Comparison of ENCODE assay signal across 24 mouse cellular contexts in genomic region chr8:46220566-46220965, GRCm38 (mm10). TPM values are rescaled to one million over a fixed set of nuclear protein-coding genes. Genes with fewer than 3 reads are reported as not detected.
A peak's percentile ranks its signal among the peaks of the same experiment; 100 is the strongest.
DNase-seq lines count a peak whose midpoint lies in the region; ATAC-seq lines count a peak whose summit lies in the region.
"Had no signal": no experiment of that assay in that cellular context is flagged by ENCODE, and none has a peak within 500 bp of the region (broad histone marks: within the 10 kb centered on the region; RNA-seq: fewer than 3 reads in every experiment).

No protein-coding gene starts in this region.

- peak overlapping the region; percentile 68; the same call in 1 of the 2 replicates for H3K27ac ChIP-seq in heart, embryonic 12.5 days (ENCODE audit: poor library complexity, severe bottlenecking)
- H3K27ac ChIP-seq in heart, embryonic 15.5 days = peak overlapping the region; percentile 61
- H3K27ac ChIP-seq in forebrain, embryonic 13.5 days = no peak overlapping the region
- H3K27ac ChIP-seq: embryonic facial prominence, embryonic 12.5 days; forebrain, embryonic 12.5 days; hindbrain, embryonic 14.5 days; kidney, postnatal 0 days; liver, embryonic 13.5 days; midbrain, embryonic 12.5 days had no signal

- WGBS in heart, embryonic 12.5 days = 55% methylated on average over 3 of the region's 3 CpGs
- 60% methylated on average over 3 of the region's 3 CpGs for WGBS in heart, embryonic 15.5 days
- WGBS in forebrain, embryonic 13.5 days = 73% methylated on average over 3 of the region's 3 CpGs

- H3K9ac ChIP-seq in heart, embryonic 12.5 days = 0 out of 2 replicates have a peak overlapping the region, but pooled peaks have one; percentile 11
- no peak overlapping the region for H3K9ac ChIP-seq in heart, embryonic 15.5 days
- no peak overlapping the region for H3K9ac ChIP-seq in forebrain, embryonic 13.5 days
- H3K9ac ChIP-seq: embryonic facial prominence, embryonic 12.5 days; forebrain, embryonic 12.5 days; hindbrain, embryonic 14.5 days; liver, embryonic 13.5 days; midbrain, embryonic 12.5 days had no signal

- no peaks in the 10 kb centered on the region for H3K9me3 ChIP-seq in heart, embryonic 12.5 days (replicated peaks)
- no peaks in the 10 kb centered on the region for H3K9me3 ChIP-seq in heart, embryonic 15.5 days (replicated peaks)
- no peaks in the 10 kb centered on the region for H3K9me3 ChIP-seq in forebrain, embryonic 13.5 days (replicated peaks)
- H3K9me3 ChIP-seq: embryonic facial prominence, embryonic 12.5 days; forebrain, embryonic 12.5 days; G1E; liver, embryonic 13.5 days; midbrain, embryonic 12.5 days had no signal

- H3K4me2 ChIP-seq in heart, embryonic 12.5 days = no peak overlapping the region
- H3K4me2 ChIP-seq in heart, embryonic 15.5 days = no peak overlapping the region
- no peak overlapping the region for H3K4me2 ChIP-seq in forebrain, embryonic 13.5 days
- H3K4me2 ChIP-seq: embryonic facial prominence, embryonic 12.5 days; forebrain, embryonic 12.5 days; hindbrain, embryonic 14.5 days; liver, embryonic 13.5 days; midbrain, embryonic 12.5 days had no signal

- peak; percentile 57 for DNase-seq in gastrocnemius, postnatal 25 days
- no peak for DNase-seq in gastrocnemius, postnatal 4 days (ENCODE audit: low spot score in 2 of 2)
- DNase-seq in testis, postnatal 10 days (ENCODE audit: low spot score) = peak; percentile 40
- DNase-seq: adrenal gland, postnatal 10 days; B cell, adult 2 months; cerebellum, adult 2 months; cerebellum, postnatal 25 days; kidney, adult 18-20 months; layer of hippocampus, adult 9-11 months; liver, embryonic 13.5 days; lung, adult 2 months had no signal

- no peaks in the 10 kb centered on the region for H3K36me3 ChIP-seq in heart, embryonic 12.5 days
- no peaks in the 10 kb centered on the region for H3K36me3 ChIP-seq in heart, embryonic 15.5 days
- H3K36me3 ChIP-seq in forebrain, embryonic 13.5 days (ENCODE audit: poor library complexity, severe bottlenecking) = no peaks in the 10 kb centered on the region
- H3K36me3 ChIP-seq: embryonic facial prominence, embryonic 12.5 days; forebrain, embryonic 12.5 days; G1E; liver, embryonic 13.5 days; midbrain, embryonic 12.5 days had no signal

- ATAC-seq in heart, embryonic 12.5 days (ENCODE audit: insufficient number of reproducible peaks, low FRiP score) = no peak
- ATAC-seq in heart, embryonic 15.5 days (replicated peaks; ENCODE audit: insufficient number of reproducible peaks, insufficient read depth, low FRiP score, low read depth) = no peak
- ATAC-seq in forebrain, embryonic 13.5 days = no peak
- no peak for ATAC-seq in activated CD4-positive, CD25-positive, alpha-beta regulatory T cell, adult 4 months
- ATAC-seq: inflammation-experienced regulatory T-cells, adult 6 months had no signal

- H3K4me1 ChIP-seq in heart, embryonic 12.5 days (replicated peaks) = peaks cover 9% of the 10 kb centered on the region
- peaks cover 17% of the 10 kb centered on the region for H3K4me1 ChIP-seq in heart, embryonic 15.5 days (replicated peaks)
- H3K4me1 ChIP-seq in forebrain, embryonic 13.5 days = 0 out of 2 replicates have a peak, but pooled peaks cover 3% of the 10 kb centered on the region
- H3K4me1 ChIP-seq: embryonic facial prominence, embryonic 12.5 days had no signal

- no peak overlapping the region for H3K4me3 ChIP-seq in heart, embryonic 12.5 days
- H3K4me3 ChIP-seq in heart, embryonic 15.5 days = no peak overlapping the region
- no peak overlapping the region for H3K4me3 ChIP-seq in forebrain, embryonic 13.5 days
- H3K4me3 ChIP-seq: embryonic facial prominence, embryonic 12.5 days; erythroblast, embryonic 14.5 days; forebrain, embryonic 12.5 days; liver, embryonic 13.5 days; midbrain, embryonic 12.5 days had no signal

- no peaks in the 10 kb centered on the region for H3K27me3 ChIP-seq in heart, embryonic 12.5 days (replicated peaks)
- no peaks in the 10 kb centered on the region for H3K27me3 ChIP-seq in heart, embryonic 15.5 days
- peaks cover 6% of the 10 kb centered on the region; the same call in 1 of the 2 replicates for H3K27me3 ChIP-seq in forebrain, embryonic 13.5 days
- H3K27me3 ChIP-seq: CH12.LX; embryonic facial prominence, embryonic 12.5 days; liver, embryonic 13.5 days had no signal

RNA-seq across cellular contexts. Expression of gene Slc25a4, which starts 9.5 kb away (rescaled TPM):
- 1,000 to 10,000 TPM; 2,973 to 3,130 TPM for total RNA-seq in gastrocnemius, postnatal 25 days (2021)
- total RNA-seq in gastrocnemius, postnatal 4 days (2021) = 1,000 to 10,000 TPM; 1,578 to 1,616 TPM
- polyA plus RNA-seq in heart, embryonic 12.5 days (2016; fragmentation: Nextera tagmentation; extraction: Ambion mirVana) = 1,672 and 1,682 TPM in 2 replicates
- 2,014 and 2,378 TPM in 2 replicates for polyA plus RNA-seq in heart, embryonic 15.5 days (2015; fragmentation: Nextera tagmentation; extraction: Ambion mirVana)
- polyA plus RNA-seq in forebrain, embryonic 13.5 days (2015; fragmentation: Nextera tagmentation; extraction: Ambion mirVana) = 568 and 569 TPM in 2 replicates
- 100 to 1,000 TPM; 197 to 224 TPM for polyA plus RNA-seq in activated CD4-positive, CD25-positive, alpha-beta regulatory T cell, adult 4 months (2017; shearing (Covaris generic))

Comparison
In these comparisons a context has a peak if more than half of its experiments do, and no peak if none do; other contexts are left out.
1. DNase-seq: peak in gastrocnemius, postnatal 25 days (single experiment) and testis, postnatal 10 days (single experiment); none in gastrocnemius, postnatal 4 days (0 of 2).